Mouse (Mus musculus) CD4-positive helper T cell, adult 2 months (primary cell): ENCODE data around the gene Rcor2.

Source experiments
- DNase-seq: peaks from one replicate; pipeline ENCODE4 v3.0.0-alpha.2; 2012; ENCODE audit warnings: low read depth, missing footprints, low spot score

Gene Rcor2

GRCm38 (mm10) chr19:7267091-7267741 is at the start of gene Rcor2:
Gene Rcor2 (plus strand): TSS chr19:7267325.
- peak; percentile 41 for DNase-seq

- DNase-seq: no peak
Measured at GRCm38 (mm10) chr19:7217926-7218267, 49.2 kb upstream of the Rcor2 start.

- no peak for DNase-seq
Measured at GRCm38 (mm10) chr19:7218753-7219152, 48.4 kb upstream of the Rcor2 start.

GRCm38 (mm10) chr19:7222196-7222595 is 44.9 kb upstream of the Rcor2 start:
- no peak for DNase-seq

GRCm38 (mm10) chr19:7223488-7223887 is 43.6 kb upstream of the Rcor2 start:
- no peak for DNase-seq

- no peak for DNase-seq
Measured at GRCm38 (mm10) chr19:7224253-7224652, 42.9 kb upstream of the Rcor2 start.

GRCm38 (mm10) chr19:7225096-7225690 is 41.9 kb upstream of the Rcor2 start:
- DNase-seq: no peak

GRCm38 (mm10) chr19:7226511-7226914 is 40.6 kb upstream of the Rcor2 start:
- DNase-seq: no peak

GRCm38 (mm10) chr19:7234537-7235221 is 32.4 kb upstream of the Rcor2 start:
- peak; percentile 80 for DNase-seq

- no peak for DNase-seq
Measured at GRCm38 (mm10) chr19:7235461-7235860, 31.7 kb upstream of the Rcor2 start.

GRCm38 (mm10) chr19:7236011-7236410 is 31.1 kb upstream of the Rcor2 start:
- DNase-seq: no peak

- no peak for DNase-seq
Measured at GRCm38 (mm10) chr19:7236742-7237141, 30.4 kb upstream of the Rcor2 start.

GRCm38 (mm10) chr19:7239574-7239973 is 27.6 kb upstream of the Rcor2 start:
- no peak for DNase-seq

- no peak for DNase-seq
Measured at GRCm38 (mm10) chr19:7240291-7240690, 26.8 kb upstream of the Rcor2 start.

GRCm38 (mm10) chr19:7240782-7241690 is 26.1 kb upstream of the Rcor2 start, which contains the start of gene Naa40:
Gene Naa40 (minus strand): TSS chr19:7241183.
- peak; percentile 98 for DNase-seq

- no peak for DNase-seq
Measured at GRCm38 (mm10) chr19:7246021-7246420, 21.1 kb upstream of the Rcor2 start.

- no peak for DNase-seq
Measured at GRCm38 (mm10) chr19:7257881-7258280, 9.2 kb upstream of the Rcor2 start.

GRCm38 (mm10) chr19:7261476-7261875 is 5.6 kb upstream of the Rcor2 start:
- no peak for DNase-seq

- no peak for DNase-seq
Measured at GRCm38 (mm10) chr19:7261964-7262363, 5.2 kb upstream of the Rcor2 start.

GRCm38 (mm10) chr19:7262592-7262991 is 4.5 kb upstream of the Rcor2 start:
- no peak for DNase-seq

GRCm38 (mm10) chr19:7264088-7264765 is 2.9 kb upstream of the Rcor2 start:
- peak; percentile 78 for DNase-seq
